Mouse (Mus musculus): Measurements from ENCODE around the gene Cstb. TPM values are rescaled to one million over a fixed set of nuclear protein-coding genes. Genes with fewer than 3 reads are reported as not detected.

Gene Cstb
- polyA plus RNA-seq, 1 experiment = 214 TPM

DNA sequence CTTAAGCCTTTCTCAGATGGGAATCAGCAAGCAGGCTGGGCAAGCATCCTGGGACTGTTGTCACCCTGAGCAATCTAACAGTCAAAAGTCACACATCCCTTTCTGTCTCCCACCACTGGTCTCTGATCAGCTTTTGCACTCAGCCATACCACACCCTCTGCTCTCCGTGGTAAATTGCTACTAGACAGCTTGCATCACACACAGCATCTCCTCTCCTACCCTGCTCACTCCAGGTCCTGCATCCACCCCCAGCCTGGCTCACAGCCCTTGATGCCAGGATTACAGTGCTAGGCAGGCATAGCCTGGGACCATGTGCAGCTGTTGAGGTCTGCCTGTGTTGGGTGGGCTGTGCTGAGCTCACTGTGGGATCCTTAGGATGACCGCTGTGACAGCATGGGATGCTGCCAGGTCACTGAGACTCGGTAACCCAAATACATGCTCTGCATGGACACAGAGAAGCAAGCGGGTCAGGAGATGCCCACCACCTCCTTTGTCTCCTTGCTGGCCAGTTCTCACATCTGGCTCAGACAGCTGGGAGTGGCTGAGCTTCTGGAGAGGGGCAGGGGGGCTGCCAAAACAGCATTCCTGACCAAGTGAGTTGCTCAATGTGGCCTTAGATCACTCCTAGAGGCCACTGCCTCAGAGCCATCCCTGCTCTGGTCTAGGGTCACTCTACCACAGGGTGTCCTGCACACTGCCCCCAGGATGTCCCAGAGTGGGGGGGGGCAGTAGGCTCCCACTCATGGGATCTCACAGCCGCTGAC is 33.1 kb downstream of the Cstb start:
- no peak overlapping the region for H3K27ac ChIP-seq (ENCODE audit: insufficient read depth, low read length)
- H3K36me3 ChIP-seq (ENCODE audit: control insufficient read depth, insufficient read depth, low read length, poor library complexity, severe bottlenecking) = no peaks in the 10 kb centered on the region
- H3K4me3 ChIP-seq (ENCODE audit: low read depth, low read length) = no peak overlapping the region
- no peaks in the 10 kb centered on the region for H3K9me3 ChIP-seq (replicated peaks; ENCODE audit: control insufficient read depth, insufficient read depth, low read length, poor library complexity, severe bottlenecking)
- H3K4me1 ChIP-seq (ENCODE audit: control insufficient read depth, insufficient read depth, low read length) = peaks cover 3% of the 10 kb centered on the region
- H3K9ac ChIP-seq (ENCODE audit: low read depth, poor library complexity, severe bottlenecking) = no peak overlapping the region
- H3K27me3 ChIP-seq (ENCODE audit: control insufficient read depth, insufficient read depth, low read length, poor library complexity, severe bottlenecking) = no peaks in the 10 kb centered on the region
- no peak for TF ChIP-seq POLR2A (IDR thresholded peaks at IDR 0.05; ENCODE audit: insufficient read depth, low read length)
- TF ChIP-seq CTCF (IDR thresholded peaks at IDR 0.05; ENCODE audit: low read depth, low read length) = no peak
- TF ChIP-seq EP300 (IDR thresholded peaks at IDR 0.05; ENCODE audit: insufficient read depth, low read depth, low read length) = no peak

DNA sequence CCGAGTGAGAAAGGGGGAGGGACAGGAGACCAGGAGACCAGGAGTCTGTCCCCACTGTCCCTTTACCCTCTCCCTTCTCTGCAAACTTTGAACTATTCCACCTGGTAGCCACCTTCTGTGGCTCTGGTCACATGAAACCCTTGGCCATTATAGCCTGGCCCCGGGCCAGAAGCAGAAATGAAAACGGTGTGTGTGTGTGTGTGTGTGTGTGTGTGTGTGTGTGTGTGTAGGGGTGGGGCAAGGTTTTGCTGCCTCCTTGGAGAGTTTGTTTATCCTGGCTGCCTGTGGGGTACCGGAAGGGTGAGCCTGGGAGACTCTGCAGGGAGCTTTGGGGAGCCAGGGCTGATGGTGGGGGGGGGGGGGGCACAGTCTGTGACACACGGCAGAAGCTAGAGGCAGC is 35.0 kb downstream of the Cstb start:
- H3K9ac ChIP-seq (ENCODE audit: low read depth, poor library complexity, severe bottlenecking) = no peak overlapping the region
- no peak overlapping the region for H3K4me3 ChIP-seq (ENCODE audit: low read depth, low read length)
- peaks cover 6% of the 10 kb centered on the region for H3K4me1 ChIP-seq (ENCODE audit: control insufficient read depth, insufficient read depth, low read length)
- no peaks in the 10 kb centered on the region for H3K27me3 ChIP-seq (ENCODE audit: control insufficient read depth, insufficient read depth, low read length, poor library complexity, severe bottlenecking)
- no peaks in the 10 kb centered on the region for H3K36me3 ChIP-seq (ENCODE audit: control insufficient read depth, insufficient read depth, low read length, poor library complexity, severe bottlenecking)
- H3K27ac ChIP-seq (ENCODE audit: insufficient read depth, low read length) = no peak overlapping the region
- TF ChIP-seq POLR2A (IDR thresholded peaks at IDR 0.05; ENCODE audit: insufficient read depth, low read length) = no peak
- no peak for TF ChIP-seq EP300 (IDR thresholded peaks at IDR 0.05; ENCODE audit: insufficient read depth, low read depth, low read length)
- TF ChIP-seq CTCF (IDR thresholded peaks at IDR 0.05; ENCODE audit: low read depth, low read length) = no peak
- H3K9me3 ChIP-seq (replicated peaks; ENCODE audit: control insufficient read depth, insufficient read depth, low read length, poor library complexity, severe bottlenecking) = no peaks in the 10 kb centered on the region

DNA sequence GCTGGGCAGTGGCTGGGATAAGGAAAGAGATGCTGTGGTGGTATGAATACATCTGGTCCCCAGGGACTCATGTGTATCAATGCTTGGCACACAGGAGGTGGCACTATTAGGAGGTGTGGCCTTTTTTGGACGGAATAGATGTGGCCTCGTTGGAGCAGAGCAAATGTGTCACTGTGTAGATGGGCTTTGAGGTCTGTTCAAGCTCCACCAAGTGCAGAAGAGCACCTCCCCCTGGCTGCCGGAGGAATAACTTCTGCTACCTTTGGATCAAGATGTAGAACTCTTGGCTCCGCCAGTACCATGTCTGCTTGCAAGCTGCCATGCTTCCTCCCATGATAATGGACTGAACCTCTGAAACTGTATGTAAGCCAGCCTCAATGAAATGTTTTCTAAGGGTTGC is 36.3 kb downstream of the Cstb start:
- Histone ChIP-seq H3K27ac (ENCODE audit: insufficient read depth, low read length) (no peak overlapping the region), H3K9me3 (replicated peaks; ENCODE audit: control insufficient read depth, insufficient read depth, low read length, poor library complexity, severe bottlenecking) (no peaks in the 10 kb centered on the region), H3K4me1 (ENCODE audit: control insufficient read depth, insufficient read depth, low read length) (peaks cover 6% of the 10 kb centered on the region), H3K9ac (ENCODE audit: low read depth, poor library complexity, severe bottlenecking) (no peak overlapping the region), H3K4me3 (ENCODE audit: low read depth, low read length) (no peak overlapping the region), H3K27me3 (ENCODE audit: control insufficient read depth, insufficient read depth, low read length, poor library complexity, severe bottlenecking) (no peaks in the 10 kb centered on the region), H3K36me3 (ENCODE audit: control insufficient read depth, insufficient read depth, low read length, poor library complexity, severe bottlenecking) (no peaks in the 10 kb centered on the region)
- TF ChIP-seq CTCF (IDR thresholded peaks at IDR 0.05; ENCODE audit: low read depth, low read length) (peak; percentile 51), EP300 (IDR thresholded peaks at IDR 0.05; ENCODE audit: insufficient read depth, low read depth, low read length) (no peak)

DNA sequence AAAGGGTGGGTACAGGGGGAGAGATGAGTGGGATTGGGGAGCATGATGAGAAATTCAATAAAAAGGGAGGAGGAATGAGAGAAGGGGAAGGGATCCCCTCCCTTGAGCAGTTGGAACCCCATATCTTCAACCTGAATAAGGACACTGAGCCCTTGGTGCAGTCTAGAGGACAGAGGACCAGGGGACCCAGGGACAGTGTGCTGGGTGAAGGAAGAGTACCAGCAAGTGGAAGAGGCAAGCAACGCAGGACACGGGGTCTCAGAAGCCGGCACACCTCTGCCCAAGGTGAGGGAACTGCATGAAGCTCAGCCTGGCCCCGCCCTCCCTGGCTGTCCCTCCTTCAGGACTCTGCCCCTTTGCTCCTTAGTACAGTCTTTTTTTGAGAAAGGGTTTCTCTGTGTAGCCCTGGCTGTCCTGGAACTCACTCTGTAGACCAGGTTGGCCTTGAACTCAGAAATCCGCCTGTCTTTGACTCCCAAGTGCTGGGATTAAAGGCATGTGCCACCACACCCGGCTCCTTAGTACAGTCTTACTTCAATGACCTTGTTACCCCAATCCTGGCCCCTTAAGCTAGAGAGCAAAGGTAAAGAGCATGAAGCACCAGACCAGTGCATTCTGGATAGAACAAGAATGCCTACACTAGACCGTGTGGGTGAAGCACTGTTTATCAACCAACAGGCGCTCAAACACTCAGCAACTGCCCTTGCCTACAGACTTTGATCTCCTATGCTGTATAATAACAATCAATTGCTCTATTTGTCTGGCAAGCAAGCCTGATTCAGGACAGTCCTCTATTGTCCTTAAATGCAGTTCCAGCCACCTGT is 37.7 kb downstream of the Cstb start:
- no peaks in the 10 kb centered on the region for H3K36me3 ChIP-seq (ENCODE audit: control insufficient read depth, insufficient read depth, low read length, poor library complexity, severe bottlenecking)
- H3K9me3 ChIP-seq (replicated peaks; ENCODE audit: control insufficient read depth, insufficient read depth, low read length, poor library complexity, severe bottlenecking) = no peaks in the 10 kb centered on the region
- TF ChIP-seq EP300 (IDR thresholded peaks at IDR 0.05; ENCODE audit: insufficient read depth, low read depth, low read length) (no peak), CTCF (IDR thresholded peaks at IDR 0.05; ENCODE audit: low read depth, low read length) (no peak), POLR2A (IDR thresholded peaks at IDR 0.05; ENCODE audit: insufficient read depth, low read length) (no peak)
- peaks cover 6% of the 10 kb centered on the region for H3K4me1 ChIP-seq (ENCODE audit: control insufficient read depth, insufficient read depth, low read length)
- H3K27ac ChIP-seq (ENCODE audit: insufficient read depth, low read length) = no peak overlapping the region
- H3K9ac ChIP-seq (ENCODE audit: low read depth, poor library complexity, severe bottlenecking) = no peak overlapping the region
- H3K27me3 ChIP-seq (ENCODE audit: control insufficient read depth, insufficient read depth, low read length, poor library complexity, severe bottlenecking) = no peaks in the 10 kb centered on the region
- H3K4me3 ChIP-seq (ENCODE audit: low read depth, low read length) = no peak overlapping the region

DNA sequence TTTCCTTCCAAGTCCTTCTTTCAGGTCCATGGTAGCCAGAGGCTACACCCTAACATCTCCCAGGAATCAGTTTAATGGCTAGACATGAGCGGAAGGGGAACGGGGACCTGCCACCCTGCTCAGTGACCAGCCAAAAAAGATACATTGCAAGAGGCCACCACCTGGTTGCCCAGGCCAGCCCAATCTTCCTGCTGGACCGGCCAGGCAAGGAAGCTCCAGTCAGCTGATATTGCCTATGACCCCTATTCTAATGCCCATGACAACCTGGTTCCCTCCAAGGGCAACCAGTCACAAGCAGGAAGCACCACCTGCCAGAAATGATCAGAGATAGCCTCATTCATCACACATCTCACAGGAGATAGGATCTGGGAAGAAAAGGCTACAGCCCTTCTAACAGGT is 38.3 kb downstream of the Cstb start:
- H3K36me3 ChIP-seq (ENCODE audit: control insufficient read depth, insufficient read depth, low read length, poor library complexity, severe bottlenecking) = no peaks in the 10 kb centered on the region
- H3K27me3 ChIP-seq (ENCODE audit: control insufficient read depth, insufficient read depth, low read length, poor library complexity, severe bottlenecking) = no peaks in the 10 kb centered on the region
- no peak for TF ChIP-seq POLR2A (IDR thresholded peaks at IDR 0.05; ENCODE audit: insufficient read depth, low read length)
- no peak for TF ChIP-seq EP300 (IDR thresholded peaks at IDR 0.05; ENCODE audit: insufficient read depth, low read depth, low read length)
- no peak overlapping the region for H3K27ac ChIP-seq (ENCODE audit: insufficient read depth, low read length)
- H3K4me3 ChIP-seq (ENCODE audit: low read depth, low read length) = peak overlapping the region; percentile 76
- no peaks in the 10 kb centered on the region for H3K9me3 ChIP-seq (replicated peaks; ENCODE audit: control insufficient read depth, insufficient read depth, low read length, poor library complexity, severe bottlenecking)
- H3K4me1 ChIP-seq (ENCODE audit: control insufficient read depth, insufficient read depth, low read length) = peaks cover 6% of the 10 kb centered on the region
- H3K9ac ChIP-seq (ENCODE audit: low read depth, poor library complexity, severe bottlenecking) = peak overlapping the region; percentile 59
